Mouse (Mus musculus): Measurements from ENCODE around the gene Amigo2.

Gene Amigo2

GRCm38 (mm10) chr15:97267094-97267695, 20.1 kb upstream of the Amigo2 start:
- in situ Hi-C loops (cut with MboI, MseI): no loop called here

- in situ Hi-C loops (cut with MboI, MseI): no loop called here
These were observed 19.3 kb upstream of the Amigo2 start for GRCm38 (mm10) chr15:97266236-97266845.

- in situ Hi-C loops (cut with MboI, MseI): no loop called here
These were observed 15.2 kb upstream of the Amigo2 start for GRCm38 (mm10) chr15:97262251-97262650.

GRCm38 (mm10) chr15:97259968-97260597, 13.0 kb upstream of the Amigo2 start:
- in situ Hi-C loops (cut with MboI, MseI): loop anchor here (10.0 kb wide), 1 partner anchor 195 kb away; no protein-coding TSS in a partner anchor

GRCm38 (mm10) chr15:97259300-97259699, 12.2 kb upstream of the Amigo2 start:
- in situ Hi-C loops (cut with MboI, MseI): loop anchor here (10.0 kb wide), 1 partner anchor 196 kb away; no protein-coding TSS in a partner anchor

- in situ Hi-C loops (cut with MboI, MseI): loop anchor here (10.0 kb wide), 1 partner anchor 196 kb away; no protein-coding TSS in a partner anchor
These were observed 11.6 kb upstream of the Amigo2 start for GRCm38 (mm10) chr15:97258483-97259230.

GRCm38 (mm10) chr15:97257206-97257775, 10.2 kb upstream of the Amigo2 start:
- in situ Hi-C loops (cut with MboI, MseI): loop anchor here (10.0 kb wide), 1 partner anchor 198 kb away; no protein-coding TSS in a partner anchor

GRCm38 (mm10) chr15:97256411-97256810, 9.3 kb upstream of the Amigo2 start:
- in situ Hi-C loops (cut with MboI, MseI): loop anchor here (10.0 kb wide), 1 partner anchor 198 kb away; no protein-coding TSS in a partner anchor

- in situ Hi-C loops (cut with MboI, MseI): loop anchor here (10.0 kb wide), 1 partner anchor 199 kb away; no protein-coding TSS in a partner anchor
These were observed 8.7 kb upstream of the Amigo2 start for GRCm38 (mm10) chr15:97255800-97256199.

- in situ Hi-C loops (cut with MboI, MseI): loop anchor here (5.0 to 10.0 kb wide), 2 partner anchors 93 to 200 kb away; no protein-coding TSS in a partner anchor
These were observed 7.3 kb upstream of the Amigo2 start for GRCm38 (mm10) chr15:97254375-97254774.

GRCm38 (mm10) chr15:97252493-97253034, 5.5 kb upstream of the Amigo2 start:
- in situ Hi-C loops (cut with MboI, MseI): loop anchor here (5.0 to 10.0 kb wide), 2 partner anchors 95 to 202 kb away; no protein-coding TSS in a partner anchor

GRCm38 (mm10) chr15:97249322-97249721, 2.2 kb upstream of the Amigo2 start:
- in situ Hi-C loops (cut with MboI, MseI): no loop called here

- in situ Hi-C loops (cut with MboI, MseI): no loop called here
These were observed 1.2 kb upstream of the Amigo2 start for GRCm38 (mm10) chr15:97248296-97248695.

- in situ Hi-C loops (cut with MboI, MseI): no loop called here
These were observed 689 bp upstream of the Amigo2 start for GRCm38 (mm10) chr15:97247791-97248161.

GRCm38 (mm10) chr15:97246256-97246655, 831 bp downstream of the Amigo2 start:
- in situ Hi-C loops (cut with MboI, MseI): no loop called here

GRCm38 (mm10) chr15:97245392-97245791, 1.7 kb downstream of the Amigo2 start:
- in situ Hi-C loops (cut with MboI, MseI): no loop called here

- in situ Hi-C loops (cut with MboI, MseI): loop anchor here (5.0 kb wide), 1 partner anchor 345 kb away; no protein-coding TSS in a partner anchor
These were observed 10.1 kb downstream of the Amigo2 start for GRCm38 (mm10) chr15:97236943-97237342.

GRCm38 (mm10) chr15:97235183-97235582, 11.9 kb downstream of the Amigo2 start:
- in situ Hi-C loops (cut with MboI, MseI): loop anchor here (5.0 kb wide), 1 partner anchor 347 kb away; no protein-coding TSS in a partner anchor

GRCm38 (mm10) chr15:97234076-97234475, 13.0 kb downstream of the Amigo2 start:
- in situ Hi-C loops (cut with MboI, MseI): no loop called here

- in situ Hi-C loops (cut with MboI, MseI): no loop called here
These were observed 17.5 kb downstream of the Amigo2 start for GRCm38 (mm10) chr15:97229494-97230077.

GRCm38 (mm10) chr15:97224003-97224402, 23.1 kb downstream of the Amigo2 start:
- in situ Hi-C loops (cut with MboI, MseI): no loop called here

All from T-helper 1 cell (primary cell).